Mouse (Mus musculus) kidney, embryonic 15.5 days (tissue): ENCODE data around the gene Tpr. TPM values are rescaled to one million over a fixed set of nuclear protein-coding genes. Genes with fewer than 3 reads are reported as not detected.

Source experiments
- ATAC-seq: fragments of 200-750 bp; cut with Nextera tagmentation; replicated peaks from 2 replicates; pipeline ENCODE4 v1.8.0; 2017; ENCODE audit warnings: moderate TSS enrichment; ENCODE audit not compliant: low FRiP score
- H3K27ac ChIP-seq: fragments of 300-500 bp; sonication (generic); 2 replicates; pipeline ENCODE4 v1.5.1; 2015; ENCODE audit warnings: mild to moderate bottlenecking, inconsistent platforms
- H3K27me3 ChIP-seq: fragments of 300-500 bp; sonication (generic); 2 replicates; pipeline ENCODE4 v1.6.1; 2015; ENCODE audit warnings: inconsistent platforms
- H3K36me3 ChIP-seq: fragments of 300-500 bp; sonication (generic); 2 replicates; pipeline ENCODE4 v1.6.1; 2015; ENCODE audit warnings: inconsistent platforms
- H3K4me1 ChIP-seq: fragments of 300-500 bp; sonication (generic); 2 replicates; pipeline ENCODE4 v1.6.1; 2015; ENCODE audit warnings: inconsistent platforms
- H3K4me2 ChIP-seq: fragments of 300-500 bp; sonication (generic); 2 replicates; pipeline ENCODE4 v1.6.1; 2015; ENCODE audit warnings: moderate library complexity, mild to moderate bottlenecking, inconsistent platforms
- H3K4me3 ChIP-seq: fragments of 300-500 bp; sonication (generic); replicated peaks from 2 replicates; pipeline ENCODE4 v1.5.1; 2015; ENCODE audit warnings: mild to moderate bottlenecking, inconsistent platforms
- H3K9ac ChIP-seq: fragments of 300-500 bp; sonication (generic); 2 replicates; pipeline ENCODE4 v1.6.1; 2015; ENCODE audit warnings: mild to moderate bottlenecking, inconsistent platforms
- H3K9me3 ChIP-seq: fragments of 300-500 bp; sonication (generic); replicated peaks from 2 replicates; pipeline ENCODE4 v1.6.1; 2016; ENCODE audit warnings: inconsistent platforms
- WGBS: fragments of 180-500 bp; shearing (Covaris S2); methylation state at CpG from one replicate; pipeline ENCODE4 v1.1.7; 2015; ENCODE audit warnings: mixed read lengths; 5-methylcytosine and 5-hydroxymethylcytosine counted together
- polyA plus RNA-seq: library from polyadenylated mRNA; unstranded; fragments of >200 nt; fragmentation: Nextera tagmentation; extraction: Ambion mirVana; gene quantifications from 2 replicates; pipeline ENCODE4 v1.2.1, GENCODE M21; 2015

Tpr gene
- polyA plus RNA-seq, 1 experiment from 2014 or later = 168 TPM

- Histone ChIP-seq H3K36me3 (peaks cover 75% of the 10 kb centered on the region), H3K9me3 (no peaks in the 10 kb centered on the region), H3K27me3 (no peaks in the 10 kb centered on the region), H3K9ac (no peak overlapping the region), H3K4me2 (no peak overlapping the region), H3K4me3 (no peak overlapping the region), H3K27ac (no peak overlapping the region), H3K4me1 (no peaks in the 10 kb centered on the region)
- WGBS = 86% methylated on average over 3 of the region's 3 CpGs
- ATAC-seq = no peak
Observed at GRCm38 (mm10) chr1:150404555-150404954, 11.9 kb downstream of the Tpr start.

GRCm38 (mm10) chr1:150407285-150407684, 14.6 kb downstream of the Tpr start:
- Histone ChIP-seq H3K9me3 (no peaks in the 10 kb centered on the region), H3K4me3 (no peak overlapping the region), H3K4me2 (no peak overlapping the region), H3K4me1 (no peaks in the 10 kb centered on the region), H3K9ac (no peak overlapping the region), H3K36me3 (peaks cover 80% of the 10 kb centered on the region), H3K27ac (no peak overlapping the region), H3K27me3 (no peaks in the 10 kb centered on the region)
- ATAC-seq = no peak
- WGBS = 92% methylated on average over 9 of the region's 9 CpGs

GRCm38 (mm10) chr1:150409996-150410395, 17.4 kb downstream of the Tpr start:
- H3K27ac ChIP-seq = no peak overlapping the region
- no peak overlapping the region for H3K9ac ChIP-seq
- no peak overlapping the region for H3K4me3 ChIP-seq
- no peak overlapping the region for H3K4me2 ChIP-seq
- no peak for ATAC-seq
- H3K36me3 ChIP-seq = peaks cover 84% of the 10 kb centered on the region
- 94% methylated on average over 6 of the region's 6 CpGs for WGBS
- H3K9me3 ChIP-seq = no peaks in the 10 kb centered on the region
- no peaks in the 10 kb centered on the region for H3K27me3 ChIP-seq
- no peaks in the 10 kb centered on the region for H3K4me1 ChIP-seq

- Histone ChIP-seq H3K4me2 (no peak overlapping the region), H3K4me1 (no peaks in the 10 kb centered on the region), H3K9ac (no peak overlapping the region), H3K9me3 (no peaks in the 10 kb centered on the region), H3K27ac (no peak overlapping the region), H3K4me3 (no peak overlapping the region), H3K36me3 (peaks cover 78% of the 10 kb centered on the region), H3K27me3 (no peaks in the 10 kb centered on the region)
- WGBS = 96% methylated on average over 3 of the region's 3 CpGs
- ATAC-seq = no peak
Observed at GRCm38 (mm10) chr1:150416006-150416405, 23.4 kb downstream of the Tpr start.

GRCm38 (mm10) chr1:150418426-150418825, 25.8 kb downstream of the Tpr start:
- no peak for ATAC-seq
- Histone ChIP-seq H3K27ac (no peak overlapping the region), H3K9ac (no peak overlapping the region), H3K4me3 (no peak overlapping the region), H3K4me1 (no peaks in the 10 kb centered on the region), H3K4me2 (no peak overlapping the region), H3K36me3 (peaks cover 78% of the 10 kb centered on the region), H3K27me3 (no peaks in the 10 kb centered on the region), H3K9me3 (no peaks in the 10 kb centered on the region)
- 91% methylated on average over 4 of the region's 4 CpGs for WGBS

GRCm38 (mm10) chr1:150425665-150426064, 33.0 kb downstream of the Tpr start:
- 72% methylated on average over 9 of the region's 9 CpGs for WGBS

GRCm38 (mm10) chr1:150426216-150426615, 33.6 kb downstream of the Tpr start:
- Histone ChIP-seq H3K27me3 (no peaks in the 10 kb centered on the region), H3K4me3 (no peak overlapping the region), H3K9me3 (no peaks in the 10 kb centered on the region), H3K4me1 (no peaks in the 10 kb centered on the region), H3K36me3 (peaks cover 92% of the 10 kb centered on the region), H3K4me2 (no peak overlapping the region), H3K9ac (no peak overlapping the region), H3K27ac (no peak overlapping the region)
- 70% methylated on average over 3 of the region's 3 CpGs for WGBS
- no peak for ATAC-seq

More at GRCm38 (mm10) chr1:150425665-150426064, 33.0 kb downstream of the Tpr start:
- Histone ChIP-seq H3K9me3 (no peaks in the 10 kb centered on the region), H3K9ac (no peak overlapping the region), H3K27me3 (no peaks in the 10 kb centered on the region), H3K4me1 (no peaks in the 10 kb centered on the region), H3K4me2 (no peak overlapping the region), H3K4me3 (no peak overlapping the region), H3K36me3 (peaks cover 88% of the 10 kb centered on the region), H3K27ac (no peak overlapping the region)
- no peak for ATAC-seq

- Histone ChIP-seq H3K36me3 (peaks cover 81% of the 10 kb centered on the region), H3K4me3 (no peak overlapping the region), H3K9ac (no peak overlapping the region), H3K27ac (no peak overlapping the region), H3K4me1 (no peaks in the 10 kb centered on the region), H3K27me3 (no peaks in the 10 kb centered on the region), H3K4me2 (no peak overlapping the region), H3K9me3 (no peaks in the 10 kb centered on the region)
- 94% methylated on average over 3 of the region's 3 CpGs for WGBS
- no peak for ATAC-seq
Observed at GRCm38 (mm10) chr1:150438641-150439040, 46.0 kb downstream of the Tpr start.

- H3K27me3 ChIP-seq = no peaks in the 10 kb centered on the region
- H3K36me3 ChIP-seq = peaks cover 82% of the 10 kb centered on the region
- no peak overlapping the region for H3K4me3 ChIP-seq
- no peak for ATAC-seq
- H3K9me3 ChIP-seq = no peaks in the 10 kb centered on the region
- H3K4me1 ChIP-seq = no peaks in the 10 kb centered on the region
- no peak overlapping the region for H3K4me2 ChIP-seq
- H3K9ac ChIP-seq = no peak overlapping the region
- 79% methylated on average over 4 of the region's 4 CpGs for WGBS
- H3K27ac ChIP-seq = no peak overlapping the region
Observed at GRCm38 (mm10) chr1:150441731-150442130, 49.1 kb downstream of the Tpr start.

GRCm38 (mm10) chr1:150458977-150459376, 66.3 kb downstream of the Tpr start:
- Histone ChIP-seq H3K9me3 (no peaks in the 10 kb centered on the region), H3K27ac (no peak overlapping the region), H3K9ac (no peak overlapping the region), H3K27me3 (no peaks in the 10 kb centered on the region), H3K4me2 (no peak overlapping the region), H3K36me3 (no peaks in the 10 kb centered on the region), H3K4me3 (no peak overlapping the region), H3K4me1 (no peaks in the 10 kb centered on the region)
- 84% methylated on average over 5 of the region's 5 CpGs for WGBS
- ATAC-seq = no peak

GRCm38 (mm10) chr1:150459599-150459998, 67.0 kb downstream of the Tpr start:
- Histone ChIP-seq H3K4me1 (no peaks in the 10 kb centered on the region), H3K9ac (no peak overlapping the region), H3K27me3 (no peaks in the 10 kb centered on the region), H3K36me3 (no peaks in the 10 kb centered on the region), H3K27ac (no peak overlapping the region), H3K4me2 (no peak overlapping the region), H3K4me3 (no peak overlapping the region), H3K9me3 (no peaks in the 10 kb centered on the region)
- WGBS = 66% methylated on average over 3 of the region's 3 CpGs
- ATAC-seq = no peak

- no peaks in the 10 kb centered on the region for H3K4me1 ChIP-seq
- ATAC-seq = no peak
- no peaks in the 10 kb centered on the region for H3K36me3 ChIP-seq
- no peak overlapping the region for H3K9ac ChIP-seq
- H3K9me3 ChIP-seq = no peaks in the 10 kb centered on the region
- H3K27ac ChIP-seq = no peak overlapping the region
- 76% methylated on average over 7 of the region's 7 CpGs for WGBS
- no peaks in the 10 kb centered on the region for H3K27me3 ChIP-seq
- no peak overlapping the region for H3K4me2 ChIP-seq
- no peak overlapping the region for H3K4me3 ChIP-seq
Observed at GRCm38 (mm10) chr1:150460595-150460994, 68.0 kb downstream of the Tpr start.

GRCm38 (mm10) chr1:150463068-150463467, 70.4 kb downstream of the Tpr start:
- 69% methylated on average over 5 of the region's 5 CpGs for WGBS
- ATAC-seq = no peak
- Histone ChIP-seq H3K4me3 (no peak overlapping the region), H3K4me1 (no peaks in the 10 kb centered on the region), H3K9ac (no peak overlapping the region), H3K36me3 (no peaks in the 10 kb centered on the region), H3K4me2 (no peak overlapping the region), H3K9me3 (no peaks in the 10 kb centered on the region), H3K27ac (no peak overlapping the region), H3K27me3 (no peaks in the 10 kb centered on the region)
